Mouse (Mus musculus) spleen, adult 12 weeks (tissue): ENCODE measurements around the gene Trex1.

ENCODE experiments used
- DNase-seq: peaks from one replicate; pipeline ENCODE4 v3.0.0; 2022; ENCODE audit warnings: low spot score

Trex1 gene

DNA sequence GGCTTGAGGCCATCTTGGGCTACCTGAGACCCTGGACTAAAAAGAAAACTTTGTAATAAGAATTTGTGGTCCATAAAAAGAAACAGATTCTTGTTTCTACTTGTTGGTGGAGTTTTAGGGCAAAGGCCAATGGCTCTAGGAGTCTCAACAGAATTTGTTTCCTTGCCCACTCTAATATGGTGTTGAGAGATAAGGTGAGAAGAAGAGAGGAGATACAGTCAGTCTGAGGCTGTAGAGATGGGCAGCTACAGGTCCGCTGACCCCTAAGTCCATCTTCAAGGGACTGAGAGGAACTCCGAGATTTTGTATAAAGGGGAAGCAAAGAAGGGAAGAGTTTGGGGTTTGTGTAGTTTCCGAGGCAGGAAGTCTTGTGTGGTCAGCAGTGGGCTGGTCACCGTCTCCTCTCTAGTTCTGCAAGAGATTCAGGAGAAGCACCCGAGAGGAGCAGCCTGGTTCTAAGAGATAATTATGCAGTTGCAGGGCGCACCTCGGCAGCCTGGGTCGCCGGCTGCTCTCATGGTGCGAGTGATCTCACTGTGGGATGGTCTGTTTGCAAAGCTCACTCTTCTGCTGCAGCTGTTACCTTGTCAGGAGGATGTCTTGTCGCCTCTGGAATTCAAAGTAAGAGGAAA is 42.4 kb downstream of the Trex1 start:
- no peak for DNase-seq

DNA sequence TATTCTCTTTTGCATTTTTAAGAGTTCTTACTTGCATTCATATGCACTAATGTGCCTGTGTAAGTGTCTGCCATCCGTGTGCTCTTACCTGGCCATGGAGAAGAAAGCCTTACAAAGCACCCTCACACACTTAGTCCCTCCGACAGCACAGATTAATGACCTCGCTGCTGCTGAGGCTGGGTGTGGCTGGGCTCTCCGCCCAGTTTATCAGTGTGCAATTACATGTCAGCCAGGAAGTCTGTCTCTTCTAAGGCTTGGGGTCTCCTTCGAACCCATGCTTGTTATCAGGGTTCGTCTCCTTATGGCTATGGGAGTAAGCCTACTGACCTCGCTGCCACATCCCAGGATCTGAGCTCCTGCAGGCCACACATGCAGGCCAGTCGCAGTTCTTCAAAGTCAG is 44.1 kb downstream of the Trex1 start:
- no peak for DNase-seq

DNA sequence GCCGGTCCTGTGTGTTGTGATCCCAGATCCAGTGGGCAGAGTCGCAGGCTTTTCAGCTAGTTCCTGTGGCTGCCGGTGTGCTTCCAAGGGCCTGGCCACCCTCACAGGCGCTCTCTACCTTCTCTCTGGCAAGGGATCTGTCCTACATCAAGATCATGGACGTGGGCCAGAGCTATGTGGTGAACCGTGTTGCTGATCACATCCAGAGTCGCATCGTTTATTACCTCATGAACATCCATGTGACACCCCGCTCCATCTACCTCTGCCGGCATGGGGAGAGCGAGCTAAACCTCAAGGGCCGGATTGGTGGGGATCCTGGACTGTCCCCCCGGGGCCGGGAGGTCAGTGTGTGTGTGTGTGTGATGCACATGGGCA is 49.2 kb downstream of the Trex1 start:
- no peak for DNase-seq

- DNase-seq = no peak
These were observed 49.8 kb downstream of the Trex1 start for GRCm38 (mm10) chr9:109009636-109010315.

GRCm38 (mm10) chr9:109008994-109009635 is 50.4 kb downstream of the Trex1 start:
- DNase-seq = no peak

GRCm38 (mm10) chr9:109008081-109008480 is 51.5 kb downstream of the Trex1 start:
- DNase-seq = no peak
